In the genomic region with DNA sequence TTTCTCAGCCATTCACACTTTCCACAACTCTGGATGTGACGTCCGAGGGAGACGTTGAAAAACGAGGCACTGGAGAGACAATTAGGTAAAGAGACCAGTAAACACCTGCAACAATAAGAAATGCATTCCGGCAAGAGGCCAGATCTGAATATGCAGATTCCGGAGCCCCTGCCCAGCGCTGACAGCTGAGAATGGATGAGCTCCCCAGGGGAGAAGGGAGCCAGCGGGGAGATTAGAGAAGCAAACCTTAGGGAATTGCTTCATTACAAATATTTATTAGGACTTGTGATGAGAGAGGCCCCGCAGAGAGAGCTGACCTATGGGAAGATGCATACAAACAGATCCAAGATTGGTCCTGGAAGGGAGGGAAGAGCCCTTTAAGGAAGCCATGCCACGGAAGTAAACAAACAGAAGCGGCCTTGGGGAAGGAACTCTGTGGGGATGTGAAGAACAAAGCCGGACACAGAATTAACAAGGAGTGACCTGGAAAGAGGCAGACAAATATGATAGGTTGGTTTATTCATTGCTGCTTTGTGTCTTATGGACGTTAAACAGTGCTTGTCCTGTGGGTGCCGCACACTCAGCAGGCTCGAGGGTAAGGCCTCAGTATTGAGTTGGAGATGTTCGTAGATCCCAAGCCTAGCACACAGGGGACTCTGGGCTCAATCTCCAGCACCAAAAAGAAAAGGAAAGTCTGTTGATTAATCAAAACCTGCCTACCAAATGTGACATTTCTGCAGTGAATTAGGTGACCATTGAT, we compare ENCODE assay signal across 8 mouse cellular contexts.
A peak's percentile ranks its signal among the peaks of the same experiment; 100 is the strongest.
DNase-seq lines count a peak whose midpoint lies in the region; ATAC-seq and TF ChIP-seq lines count a peak whose summit lies in the region.

No protein-coding gene starts in this region.

- H3K9ac ChIP-seq in lung, postnatal 0 days (replicated peaks; ENCODE audit: low read depth), result no peak overlapping the region
- H3K9ac ChIP-seq in limb, embryonic 12.5 days (replicated peaks), result no peak overlapping the region
- no peak overlapping the region for H3K9ac ChIP-seq in stomach, embryonic 16.5 days (ENCODE audit: low read length)

- 0 out of 2 replicates have a peak overlapping the region, but pooled peaks have one; percentile 3 for H3K27ac ChIP-seq in gastrocnemius, adult 2 months
- H3K27ac ChIP-seq in lung, postnatal 0 days (ENCODE audit: low read length), result no peak overlapping the region
- no peak overlapping the region for H3K27ac ChIP-seq in limb, embryonic 12.5 days
- no peak overlapping the region for H3K27ac ChIP-seq in stomach, embryonic 16.5 days (ENCODE audit: low read length)

- no peaks in the 10 kb centered on the region for H3K27me3 ChIP-seq in lung, postnatal 0 days (replicated peaks; ENCODE audit: insufficient read depth, low read length)
- peaks cover 6% of the 10 kb centered on the region; the same call in 1 of the 2 replicates for H3K27me3 ChIP-seq in limb, embryonic 12.5 days
- H3K27me3 ChIP-seq in stomach, embryonic 16.5 days (ENCODE audit: control insufficient read depth, insufficient read depth, low read length), result no peaks in the 10 kb centered on the region

- H3K4me3 ChIP-seq in gastrocnemius, adult 2 months, result peak overlapping the region; percentile 40
- 0 out of 2 replicates have a peak overlapping the region, but pooled peaks have one; percentile 6 for H3K4me3 ChIP-seq in lung, postnatal 0 days (ENCODE audit: low read depth, low read length)
- no peak overlapping the region for H3K4me3 ChIP-seq in limb, embryonic 12.5 days (replicated peaks)
- H3K4me3 ChIP-seq in stomach, embryonic 16.5 days (replicated peaks; ENCODE audit: low read length), result 0 out of 2 replicates have a peak overlapping the region, but pooled peaks have one; percentile 11

- no peak for TF ChIP-seq EP300 in lung, postnatal 0 days (IDR thresholded peaks at IDR 0.05)

- H3K4me1 ChIP-seq in lung, postnatal 0 days (ENCODE audit: insufficient read depth, low read depth, low read length), result peaks cover 11% of the 10 kb centered on the region; the same call in 1 of the 2 replicates
- H3K4me1 ChIP-seq in limb, embryonic 12.5 days (replicated peaks), result peaks cover 19% of the 10 kb centered on the region
- 0 out of 2 replicates have a peak, but pooled peaks cover 5% of the 10 kb centered on the region for H3K4me1 ChIP-seq in stomach, embryonic 16.5 days (ENCODE audit: control insufficient read depth, insufficient read depth, low read length)

- H3K4me2 ChIP-seq in lung, postnatal 0 days (replicated peaks; ENCODE audit: low read depth, low read length), result peak overlapping the region; percentile 41
- peak overlapping the region; percentile 33 for H3K4me2 ChIP-seq in limb, embryonic 12.5 days
- peak overlapping the region; percentile 42 for H3K4me2 ChIP-seq in stomach, embryonic 16.5 days (ENCODE audit: low read depth, low read length)

- H3K9me3 ChIP-seq in lung, postnatal 0 days (ENCODE audit: low read length), result no peaks in the 10 kb centered on the region
- no peaks in the 10 kb centered on the region for H3K9me3 ChIP-seq in limb, embryonic 12.5 days
- H3K9me3 ChIP-seq in stomach, embryonic 16.5 days (replicated peaks; ENCODE audit: control insufficient read depth, low read length), result no peaks in the 10 kb centered on the region

- no peaks in the 10 kb centered on the region for H3K36me3 ChIP-seq in lung, postnatal 0 days (ENCODE audit: insufficient read depth, low read length)
- H3K36me3 ChIP-seq in limb, embryonic 12.5 days, result no peaks in the 10 kb centered on the region
- H3K36me3 ChIP-seq in stomach, embryonic 16.5 days (ENCODE audit: control insufficient read depth, insufficient read depth, low read length), result no peaks in the 10 kb centered on the region

- WGBS in lung, postnatal 0 days, result 16% methylated on average over 16 of the region's 16 CpGs
- 7% methylated on average over 16 of the region's 16 CpGs for WGBS in limb, embryonic 12.5 days
- 13% methylated on average over 16 of the region's 16 CpGs for WGBS in stomach, embryonic 16.5 days

- intact Hi-C loops in gastrocnemius, adult 2 months (cut with DNase I), result loop anchor here (10.0 kb wide), 1 partner anchor 352 kb away; no protein-coding TSS in a partner anchor

- ATAC-seq in lung, postnatal 0 days, result no peak; the same call in 1 of the 2 replicates
- ATAC-seq in limb, embryonic 12.5 days (ENCODE audit: insufficient number of reproducible peaks, insufficient read depth, low FRiP score, low TSS enrichment, low read depth), result no peak
- no peak for ATAC-seq in stomach, embryonic 16.5 days (ENCODE audit: insufficient read depth, low FRiP score)

- no peak for TF ChIP-seq CTCF in gastrocnemius, adult 2 months (IDR thresholded peaks at IDR 0.05)
- no peak for TF ChIP-seq CTCF in lung, postnatal 0 days (IDR thresholded peaks at IDR 0.05)

- no peak for DNase-seq in gastrocnemius, adult 2 months
- DNase-seq in gastrocnemius, adult 18-20 months (ENCODE audit: low spot score), result no peak
- peak; percentile 36 for DNase-seq in lung, postnatal 0 days (ENCODE audit: low spot score)
- DNase-seq in lung, adult 18-20 months, result no peak
- DNase-seq in cerebellum, adult 11-12 months, result no peak
- DNase-seq in cerebellum, adult 18-20 months, result no peak
